Mouse (Mus musculus): ENCODE results near the gene Usp46. TPM values are rescaled to one million over a fixed set of nuclear protein-coding genes. Genes with fewer than 3 reads are reported as not detected.

Gene Usp46
- total and polyA plus RNA-seq, 3 experiments, result 14.5 to 23.6 TPM; not detected in 1

DNA sequence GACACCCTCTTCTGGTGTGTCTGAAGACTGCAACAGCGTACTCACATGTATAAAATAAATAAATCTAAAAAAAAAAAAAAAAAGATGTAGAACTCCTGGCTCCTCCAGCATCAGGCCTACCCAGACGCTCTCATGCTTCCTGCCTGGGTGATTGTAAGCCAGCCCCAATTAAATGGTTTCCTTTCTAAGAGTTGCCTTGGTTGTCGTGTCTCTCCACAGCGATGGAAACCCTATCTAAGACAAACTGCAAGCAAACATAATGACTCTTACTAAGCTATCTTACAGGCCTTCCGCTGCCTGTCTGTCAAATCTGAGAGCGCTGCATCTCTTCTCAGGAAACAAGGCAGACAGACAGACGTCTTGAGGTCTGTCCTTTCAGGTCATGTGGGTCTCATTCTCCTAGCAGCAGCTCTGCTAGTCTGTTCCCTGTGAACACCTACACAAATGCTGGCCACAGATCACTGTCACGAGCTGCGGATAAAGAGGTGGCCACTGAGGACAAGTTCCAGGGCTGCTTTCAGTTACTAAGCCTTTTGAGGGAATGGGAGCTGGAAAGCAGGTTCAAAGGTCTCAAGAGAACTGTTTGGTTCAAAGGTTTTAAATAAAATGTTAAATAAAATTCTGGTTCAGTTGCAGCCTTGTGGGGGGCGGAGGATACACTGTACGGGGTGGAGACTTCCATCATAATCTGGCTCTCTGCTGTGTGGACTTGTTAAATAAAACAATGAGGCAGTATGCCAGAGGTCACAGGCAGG, 10.8 kb upstream of the Usp46 start:
- Histone ChIP-seq H3K4me1 (ENCODE audit: control insufficient read depth in 1 of 2, insufficient read depth in 2 of 2, low read length in 2 of 2) (peaks cover 7 to 11% of the 10 kb centered on the region in 2 experiments), H3K9me3 (replicated peaks; ENCODE audit: insufficient read depth, low read length) (no peaks in the 10 kb centered on the region), H3K27me3 (ENCODE audit: control insufficient read depth in 1 of 2, insufficient read depth in 2 of 2, low read length in 2 of 2) (no peaks in the 10 kb centered on the region), H3K9ac (ENCODE audit: control insufficient read depth, low read depth, low read length, poor library complexity, severe bottlenecking) (no peak overlapping the region), H3K27ac (ENCODE audit: control insufficient read depth, low read depth, low read length) (no peak overlapping the region), H3K79me2 (ENCODE audit: control insufficient read depth, insufficient read depth, low read length, poor library complexity) (no peaks in the 10 kb centered on the region), H3K4me3 (ENCODE audit: control insufficient read depth in 1 of 2, insufficient read depth in 1 of 2, low read depth in 2 of 2, low read length in 2 of 2) (no peak overlapping the region), H3K36me3 (ENCODE audit: control insufficient read depth in 1 of 2, insufficient read depth in 2 of 2, low read length in 2 of 2) (peaks cover 0 to 3% of the 10 kb centered on the region in 2 experiments; a peak in 2 of 4 replicates)
- TF ChIP-seq E2F4 (IDR thresholded peaks at IDR 0.05; ENCODE audit: borderline replicate concordance, low read depth, low read length) (no peak), SMC3 (IDR thresholded peaks at IDR 0.05; ENCODE audit: low read depth, low read length) (no peak), ZNF384 (IDR thresholded peaks at IDR 0.05; ENCODE audit: low read depth, low read length) (peak; percentile 43; the same call in 1 of the 2 replicates)
- peak; percentile 22 for DNase-seq (ENCODE audit: low read depth, low spot score)

DNA sequence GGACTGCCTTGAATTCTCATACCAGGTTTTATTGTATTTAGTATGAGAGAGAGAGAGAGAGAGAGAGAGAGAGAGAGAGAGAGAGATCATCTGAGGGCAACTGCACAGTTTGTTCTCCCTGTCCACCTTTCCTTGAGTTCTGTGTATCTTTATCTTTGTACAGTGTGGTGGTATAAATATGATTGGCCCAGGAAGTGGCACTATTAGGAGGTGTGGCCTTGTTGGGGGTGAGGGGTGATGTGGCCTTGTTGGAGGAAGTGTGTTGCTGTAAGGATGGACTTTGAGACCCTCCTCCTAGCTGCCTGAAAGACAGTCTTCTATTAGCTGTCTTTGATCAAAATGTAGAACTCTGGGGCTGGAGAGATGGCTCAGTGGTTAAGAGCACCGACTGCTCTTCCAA, 10.2 kb upstream of the Usp46 start:
- H3K27ac ChIP-seq (ENCODE audit: control insufficient read depth, low read depth, low read length), result no peak overlapping the region
- H3K9me3 ChIP-seq (replicated peaks; ENCODE audit: insufficient read depth, low read length), result no peaks in the 10 kb centered on the region
- H3K79me2 ChIP-seq (ENCODE audit: control insufficient read depth, insufficient read depth, low read length, poor library complexity), result no peaks in the 10 kb centered on the region
- peak; percentile 43 for DNase-seq (ENCODE audit: low read depth, low spot score)
- H3K4me3 ChIP-seq (ENCODE audit: control insufficient read depth in 1 of 2, insufficient read depth in 1 of 2, low read depth in 2 of 2, low read length in 2 of 2), result no peak overlapping the region
- H3K4me1 ChIP-seq (ENCODE audit: control insufficient read depth in 1 of 2, insufficient read depth in 2 of 2, low read length in 2 of 2), result peaks cover 7 to 11% of the 10 kb centered on the region in 2 experiments
- H3K9ac ChIP-seq (ENCODE audit: control insufficient read depth, low read depth, low read length, poor library complexity, severe bottlenecking), result no peak overlapping the region
- peaks cover 0 to 3% of the 10 kb centered on the region in 2 experiments; a peak in 2 of 4 replicates for H3K36me3 ChIP-seq (ENCODE audit: control insufficient read depth in 1 of 2, insufficient read depth in 2 of 2, low read length in 2 of 2)
- TF ChIP-seq JUND (IDR thresholded peaks at IDR 0.05; ENCODE audit: low read depth, low read length) (peak; percentile 88), POLR2AphosphoS2 (IDR thresholded peaks at IDR 0.05; ENCODE audit: low read length) (no peak), TCF12 (IDR thresholded peaks at IDR 0.05; ENCODE audit: low read depth, low read length) (0 out of 2 replicates have a peak, but pooled peaks have one; percentile 22), NELFE (IDR thresholded peaks at IDR 0.05; ENCODE audit: low read depth, low read length) (0 out of 2 replicates have a peak, but pooled peaks have one; percentile 37), POLR2AphosphoS5 (IDR thresholded peaks at IDR 0.05; ENCODE audit: borderline replicate concordance, low read depth, low read length) (no peak), MXI1 (IDR thresholded peaks at IDR 0.05; ENCODE audit: low read depth, low read length) (0 out of 2 replicates have a peak, but pooled peaks have one; percentile 15), ELF1 (IDR thresholded peaks at IDR 0.05; ENCODE audit: low read depth, low read length) (no peak), EP300 (IDR thresholded peaks at IDR 0.05; ENCODE audit: low read depth in 1 of 2, low read length in 2 of 2) (0 out of 4 replicates have a peak, but pooled peaks of 1 of the 2 experiments have one; percentile 22), ZNF384 (IDR thresholded peaks at IDR 0.05; ENCODE audit: low read depth, low read length) (no peak; the same call in 1 of the 2 replicates), MYC (IDR thresholded peaks at IDR 0.05; ENCODE audit: low read depth, low read length) (0 out of 2 replicates have a peak, but pooled peaks have one; percentile 25)
- no peaks in the 10 kb centered on the region for H3K27me3 ChIP-seq (ENCODE audit: control insufficient read depth in 1 of 2, insufficient read depth in 2 of 2, low read length in 2 of 2)

DNA sequence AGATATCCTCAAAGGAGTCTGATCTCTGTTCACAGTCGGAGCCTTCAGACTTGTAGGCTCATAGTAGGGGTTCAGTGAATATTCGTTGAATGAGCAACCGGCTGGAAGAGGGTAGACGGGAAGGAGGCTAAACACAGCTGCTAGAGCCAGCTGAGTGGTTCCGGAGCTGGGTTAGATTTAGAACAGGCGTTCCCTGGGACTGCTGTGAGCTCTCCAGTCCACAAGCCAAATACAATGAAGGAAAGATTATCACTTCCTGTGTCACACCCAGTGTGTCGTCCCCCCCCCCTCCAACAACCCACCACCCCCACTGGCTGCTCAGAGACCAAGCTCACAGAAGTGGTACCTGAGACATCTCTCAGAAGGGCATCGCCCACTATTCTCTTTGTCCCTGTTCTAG, 9.7 kb upstream of the Usp46 start:
- Histone ChIP-seq H3K27ac (ENCODE audit: control insufficient read depth, low read depth, low read length) (no peak overlapping the region), H3K9me3 (replicated peaks; ENCODE audit: insufficient read depth, low read length) (no peaks in the 10 kb centered on the region), H3K4me3 (ENCODE audit: control insufficient read depth in 1 of 2, insufficient read depth in 1 of 2, low read depth in 2 of 2, low read length in 2 of 2) (no peak overlapping the region), H3K27me3 (ENCODE audit: control insufficient read depth in 1 of 2, insufficient read depth in 2 of 2, low read length in 2 of 2) (no peaks in the 10 kb centered on the region), H3K9ac (ENCODE audit: control insufficient read depth, low read depth, low read length, poor library complexity, severe bottlenecking) (no peak overlapping the region), H3K4me1 (ENCODE audit: control insufficient read depth in 1 of 2, insufficient read depth in 2 of 2, low read length in 2 of 2) (peaks cover 7 to 11% of the 10 kb centered on the region in 2 experiments), H3K36me3 (ENCODE audit: control insufficient read depth in 1 of 2, insufficient read depth in 2 of 2, low read length in 2 of 2) (peaks cover 0 to 3% of the 10 kb centered on the region in 2 experiments; a peak in 2 of 4 replicates), H3K79me2 (ENCODE audit: control insufficient read depth, insufficient read depth, low read length, poor library complexity) (no peaks in the 10 kb centered on the region)
- no peak for DNase-seq (ENCODE audit: low read depth, low spot score)
- TF ChIP-seq SIN3A (IDR thresholded peaks at IDR 0.05; ENCODE audit: low read length) (no peak), CTCF (IDR thresholded peaks at IDR 0.05 in 2 of 3, conservative IDR thresholded peaks at IDR 0.05 in 1 of 3; ENCODE audit: control insufficient read depth in 1 of 3, insufficient read depth in 1 of 3, low read depth in 2 of 3, low read length in 3 of 3, poor library complexity in 1 of 3, severe bottlenecking in 1 of 3) (no peak), SMC3 (IDR thresholded peaks at IDR 0.05; ENCODE audit: low read depth, low read length) (no peak), ZMIZ1 (IDR thresholded peaks at IDR 0.05; ENCODE audit: low read depth, low read length) (no peak), MXI1 (IDR thresholded peaks at IDR 0.05; ENCODE audit: low read depth, low read length) (no peak), NRF1 (IDR thresholded peaks at IDR 0.05; ENCODE audit: insufficient read depth, low read depth, low read length, poor library complexity, severe bottlenecking) (no peak)

Measured in MEL (cell line).